In genomic region chr12:112451381-112451780, GRCm38 (mm10) we compare ENCODE assay signal across 25 mouse cellular contexts. TPM values are rescaled to one million over a fixed set of nuclear protein-coding genes. Genes with fewer than 3 reads are reported as not detected.
A peak's percentile ranks its signal among the peaks of the same experiment; 100 is the strongest.
DNase-seq lines count a peak whose midpoint lies in the region; ATAC-seq and TF ChIP-seq lines count a peak whose summit lies in the region.
"Had no signal": no experiment of that assay in that cellular context is flagged by ENCODE, and none has a peak within 500 bp of the region (broad histone marks: within the 10 kb centered on the region; RNA-seq: fewer than 3 reads in every experiment).

No protein-coding gene starts in this region.

- TF ChIP-seq CTCF in midbrain, postnatal 0 days (IDR thresholded peaks at IDR 0.05): no peak
- TF ChIP-seq CTCF in gastrocnemius, adult 2 months (IDR thresholded peaks at IDR 0.05): no peak

- ATAC-seq in hindbrain, embryonic 13.5 days (ENCODE audit: low FRiP score): 0 out of 2 replicates have a peak, but pooled peaks have one; percentile 36
- ATAC-seq in midbrain, embryonic 12.5 days (ENCODE audit: low FRiP score, low read depth): 0 out of 2 replicates have a peak, but pooled peaks have one; percentile 16
- ATAC-seq in midbrain, postnatal 0 days (ENCODE audit: low FRiP score): no peak
- ATAC-seq in midbrain, embryonic 13.5 days: peak; percentile 53
- 0 out of 2 replicates have a peak, but pooled peaks have one; percentile 47 for ATAC-seq in midbrain, embryonic 16.5 days
- ATAC-seq: inflammation-experienced regulatory T-cells, adult 6 months; intestine, embryonic 16.5 days; Patski had no signal

- H3K27me3 ChIP-seq in hindbrain, embryonic 13.5 days: peaks cover 13% of the 10 kb centered on the region
- H3K27me3 ChIP-seq in hindbrain, embryonic 10.5 days (ENCODE audit: insufficient read depth, poor library complexity, severe bottlenecking): peaks cover 14% of the 10 kb centered on the region
- H3K27me3 ChIP-seq in midbrain, embryonic 12.5 days: peaks cover 25% of the 10 kb centered on the region
- no peaks in the 10 kb centered on the region for H3K27me3 ChIP-seq in midbrain, postnatal 0 days (ENCODE audit: insufficient read depth, low read length)
- H3K27me3 ChIP-seq in midbrain, embryonic 13.5 days: peaks cover 2% of the 10 kb centered on the region
- no peaks in the 10 kb centered on the region for H3K27me3 ChIP-seq in midbrain, embryonic 16.5 days (ENCODE audit: control insufficient read depth, insufficient read depth, low read depth, low read length)
- H3K27me3 ChIP-seq: forebrain, embryonic 15.5 days; hindbrain, embryonic 15.5 days had no signal

- DNase-seq in hindbrain, embryonic 10.5 days (ENCODE audit: low spot score): no peak
- no peak for DNase-seq in midbrain, postnatal 0 days (ENCODE audit: low spot score)
- DNase-seq in cerebellum, postnatal 4 days (ENCODE audit: low spot score in 2 of 2): no peak
- DNase-seq in gastrocnemius, adult 2 months: no peak
- DNase-seq: adrenal gland, adult 8-10 months; B cell, adult 2 months; cerebellum, adult 9-10 months; heart, adult 11 months had no signal

- no peak overlapping the region for H3K27ac ChIP-seq in hindbrain, embryonic 13.5 days
- no peak overlapping the region for H3K27ac ChIP-seq in hindbrain, embryonic 10.5 days
- 0 out of 2 replicates have a peak overlapping the region, but pooled peaks have one; percentile 5 for H3K27ac ChIP-seq in midbrain, embryonic 12.5 days (replicated peaks)
- H3K27ac ChIP-seq in midbrain, postnatal 0 days (ENCODE audit: low read depth, low read length): no peak overlapping the region
- no peak overlapping the region for H3K27ac ChIP-seq in midbrain, embryonic 13.5 days
- H3K27ac ChIP-seq in midbrain, embryonic 16.5 days (ENCODE audit: low read length): peak overlapping the region; percentile 45; the same call in 1 of the 2 replicates
- H3K27ac ChIP-seq in gastrocnemius, adult 2 months: no peak overlapping the region
- H3K27ac ChIP-seq: embryonic facial prominence, embryonic 13.5 days; forebrain, embryonic 12.5 days; forebrain, embryonic 15.5 days; hindbrain, embryonic 15.5 days had no signal

- no peaks in the 10 kb centered on the region for H3K36me3 ChIP-seq in hindbrain, embryonic 13.5 days
- no peaks in the 10 kb centered on the region for H3K36me3 ChIP-seq in hindbrain, embryonic 10.5 days
- H3K36me3 ChIP-seq in midbrain, embryonic 12.5 days: no peaks in the 10 kb centered on the region
- H3K36me3 ChIP-seq in midbrain, postnatal 0 days (ENCODE audit: insufficient read depth, low read length): no peaks in the 10 kb centered on the region
- no peaks in the 10 kb centered on the region for H3K36me3 ChIP-seq in midbrain, embryonic 13.5 days
- no peaks in the 10 kb centered on the region for H3K36me3 ChIP-seq in midbrain, embryonic 16.5 days (ENCODE audit: control insufficient read depth, insufficient read depth, low read length)
- H3K36me3 ChIP-seq: embryonic facial prominence, embryonic 10.5 days; embryonic facial prominence, embryonic 13.5 days; forebrain, embryonic 12.5 days; forebrain, embryonic 15.5 days; G1E; hindbrain, embryonic 15.5 days had no signal

- H3K4me1 ChIP-seq in hindbrain, embryonic 13.5 days (replicated peaks): peaks cover 22% of the 10 kb centered on the region
- H3K4me1 ChIP-seq in hindbrain, embryonic 10.5 days (replicated peaks): peaks cover 20% of the 10 kb centered on the region
- peaks cover 17% of the 10 kb centered on the region; the same call in 1 of the 2 replicates for H3K4me1 ChIP-seq in midbrain, embryonic 12.5 days
- H3K4me1 ChIP-seq in midbrain, postnatal 0 days (ENCODE audit: insufficient read depth, low read length): peaks cover 7% of the 10 kb centered on the region; the same call in 1 of the 2 replicates
- H3K4me1 ChIP-seq in midbrain, embryonic 13.5 days (replicated peaks): peaks cover 27% of the 10 kb centered on the region
- peaks cover 19% of the 10 kb centered on the region for H3K4me1 ChIP-seq in midbrain, embryonic 16.5 days (ENCODE audit: control insufficient read depth, insufficient read depth, low read length)

- no peak overlapping the region for H3K4me3 ChIP-seq in hindbrain, embryonic 13.5 days
- no peak overlapping the region for H3K4me3 ChIP-seq in hindbrain, embryonic 10.5 days
- no peak overlapping the region for H3K4me3 ChIP-seq in midbrain, embryonic 12.5 days
- H3K4me3 ChIP-seq in midbrain, postnatal 0 days (ENCODE audit: low read depth, low read length): no peak overlapping the region
- H3K4me3 ChIP-seq in midbrain, embryonic 13.5 days (replicated peaks): no peak overlapping the region
- no peak overlapping the region for H3K4me3 ChIP-seq in midbrain, embryonic 16.5 days (ENCODE audit: low read depth, low read length)
- no peak overlapping the region for H3K4me3 ChIP-seq in gastrocnemius, adult 2 months
- H3K4me3 ChIP-seq: embryonic facial prominence, embryonic 10.5 days; embryonic facial prominence, embryonic 13.5 days; erythroblast, embryonic 14.5 days; forebrain, embryonic 12.5 days; forebrain, embryonic 15.5 days; hindbrain, embryonic 15.5 days had no signal

- H3K4me2 ChIP-seq in hindbrain, embryonic 13.5 days: no peak overlapping the region
- H3K4me2 ChIP-seq in midbrain, embryonic 12.5 days (replicated peaks): no peak overlapping the region
- no peak overlapping the region for H3K4me2 ChIP-seq in midbrain, postnatal 0 days (ENCODE audit: low read depth, low read length, poor library complexity, severe bottlenecking)
- no peak overlapping the region for H3K4me2 ChIP-seq in midbrain, embryonic 13.5 days (replicated peaks)
- H3K4me2 ChIP-seq in midbrain, embryonic 16.5 days (ENCODE audit: low read length): no peak overlapping the region
- H3K4me2 ChIP-seq: embryonic facial prominence, embryonic 13.5 days; forebrain, embryonic 12.5 days; forebrain, embryonic 15.5 days; heart, embryonic 11.5 days; hindbrain, embryonic 15.5 days had no signal

- intact Hi-C loops in gastrocnemius, adult 2 months (cut with DNase I): loop anchor here (1.0 kb wide), 1 partner anchor 306 kb away; no protein-coding TSS in a partner anchor

- 83% methylated on average over 1 of the region's 1 CpGs for WGBS in hindbrain, embryonic 13.5 days
- WGBS in hindbrain, embryonic 10.5 days: 74% methylated on average over 1 of the region's 1 CpGs
- 79% methylated on average over 1 of the region's 1 CpGs for WGBS in midbrain, embryonic 12.5 days
- WGBS in midbrain, postnatal 0 days: 63% methylated on average over 1 of the region's 1 CpGs
- 77% methylated on average over 1 of the region's 1 CpGs for WGBS in midbrain, embryonic 13.5 days
- WGBS in midbrain, embryonic 16.5 days: 71% methylated on average over 1 of the region's 1 CpGs

- H3K9ac ChIP-seq in hindbrain, embryonic 13.5 days: no peak overlapping the region
- H3K9ac ChIP-seq in midbrain, embryonic 12.5 days (replicated peaks): no peak overlapping the region
- no peak overlapping the region for H3K9ac ChIP-seq in midbrain, postnatal 0 days (replicated peaks; ENCODE audit: low read length, poor library complexity, severe bottlenecking)
- H3K9ac ChIP-seq in midbrain, embryonic 13.5 days (replicated peaks): no peak overlapping the region
- no peak overlapping the region for H3K9ac ChIP-seq in midbrain, embryonic 16.5 days (ENCODE audit: low read depth, low read length)
- H3K9ac ChIP-seq: embryonic facial prominence, embryonic 13.5 days; forebrain, embryonic 12.5 days; forebrain, embryonic 15.5 days; hindbrain, embryonic 15.5 days had no signal

- H3K9me3 ChIP-seq in hindbrain, embryonic 13.5 days: peaks cover 7% of the 10 kb centered on the region; the same call in 1 of the 2 replicates
- H3K9me3 ChIP-seq in hindbrain, embryonic 10.5 days: peaks cover 10% of the 10 kb centered on the region
- peaks cover 11% of the 10 kb centered on the region; the same call in 1 of the 2 replicates for H3K9me3 ChIP-seq in midbrain, embryonic 12.5 days
- H3K9me3 ChIP-seq in midbrain, postnatal 0 days (ENCODE audit: low read length): no peaks in the 10 kb centered on the region
- peaks cover 11% of the 10 kb centered on the region for H3K9me3 ChIP-seq in midbrain, embryonic 13.5 days
- H3K9me3 ChIP-seq in midbrain, embryonic 16.5 days (replicated peaks; ENCODE audit: control insufficient read depth, low read length, poor library complexity, severe bottlenecking): peaks cover 7% of the 10 kb centered on the region; the same call in 1 of the 2 replicates
- H3K9me3 ChIP-seq: forebrain, embryonic 15.5 days; hindbrain, embryonic 15.5 days had no signal

RNA-seq across cellular contexts. Expression of gene A530016L24Rik, which starts 37.9 kb away (rescaled TPM):
- polyA plus RNA-seq in hindbrain, embryonic 13.5 days (2015; fragmentation: Nextera tagmentation; extraction: Ambion mirVana): 0.12 TPM in 1 of 2 replicates, not detected in the other
- polyA plus RNA-seq in hindbrain, embryonic 10.5 days (2016; fragmentation: Nextera tagmentation; extraction: Ambion mirVana): not detected in 2 replicates
- polyA plus RNA-seq in midbrain, embryonic 12.5 days (2016; fragmentation: Nextera tagmentation; extraction: Ambion mirVana): not detected in 2 replicates
- total RNA-seq in midbrain, postnatal 0 days (2014; rRNA removed): 0.05 TPM in 1 of 2 replicates, not detected in the other
- 0.05 TPM in 1 of 2 replicates, not detected in the other for polyA plus RNA-seq in midbrain, postnatal 0 days (2015; fragmentation: Nextera tagmentation; extraction: Ambion mirVana)
- polyA plus RNA-seq in midbrain, embryonic 13.5 days (2015; fragmentation: Nextera tagmentation; extraction: Ambion mirVana): 0.09 and 0.15 TPM in 2 replicates
- 0.16 and 0.17 TPM in 2 replicates for polyA plus RNA-seq in midbrain, embryonic 16.5 days (2015; fragmentation: Nextera tagmentation; extraction: Ambion mirVana)
- 1 to 10 TPM in 1 of 2 experiments, under 1 TPM in 1; 0.48 to 1.9 TPM for total RNA-seq in gastrocnemius, adult 2 months (2021)
- total RNA-seq: CH12.LX had no signal
- polyA plus RNA-seq: cortical plate, adult 2 months; embryonic facial prominence, embryonic 10.5 days; forebrain, embryonic 12.5 days; G1E; inflammation-experienced regulatory T-cells, adult 6 months had no signal

Comparison
In these comparisons a context has a peak if more than half of its experiments do, and no peak if none do; other contexts are left out.
1. H3K27ac ChIP-seq: peak in midbrain, embryonic 12.5 days (single experiment) and midbrain, embryonic 16.5 days (single experiment); none in hindbrain, embryonic 13.5 days (single experiment), hindbrain, embryonic 10.5 days (single experiment), midbrain, postnatal 0 days (single experiment), midbrain, embryonic 13.5 days (single experiment) and gastrocnemius, adult 2 months (single experiment).